In the genomic region with DNA sequence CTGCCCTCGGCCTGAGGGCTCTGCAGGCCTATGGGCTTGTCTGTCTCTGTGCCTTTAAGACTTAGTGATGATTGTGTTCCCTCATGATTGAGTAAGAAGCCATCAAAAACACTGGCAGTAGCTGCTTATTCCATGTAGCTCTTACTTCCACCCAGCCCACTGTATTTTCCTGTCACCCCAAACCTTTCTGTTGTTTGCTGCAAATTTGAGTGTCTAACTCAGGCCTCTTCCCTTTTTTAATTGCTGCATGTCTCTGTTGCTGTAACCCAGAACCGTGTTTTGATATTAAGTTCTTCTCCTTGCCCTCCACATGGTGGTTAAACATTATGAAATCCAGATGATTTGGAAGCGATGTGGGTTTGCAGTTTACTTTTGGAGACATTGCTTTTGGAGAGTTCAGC, we compare ENCODE assay signal across 11 mouse cellular contexts.
A peak's percentile ranks its signal among the peaks of the same experiment; 100 is the strongest.
DNase-seq lines count a peak whose midpoint lies in the region; ATAC-seq and TF ChIP-seq lines count a peak whose summit lies in the region.
"Had no signal": no experiment of that assay in that cellular context is flagged by ENCODE, and none has a peak within 500 bp of the region (broad histone marks: within the 10 kb centered on the region; RNA-seq: fewer than 3 reads in every experiment).

No protein-coding gene starts in this region.

- no peak overlapping the region for H3K4me3 ChIP-seq in limb, embryonic 12.5 days (replicated peaks)
- H3K4me3 ChIP-seq in limb, embryonic 10.5 days: no peak overlapping the region
- H3K4me3 ChIP-seq in embryonic facial prominence, embryonic 12.5 days: no peak overlapping the region
- no peak overlapping the region for H3K4me3 ChIP-seq in limb, embryonic 14.5 days (replicated peaks; ENCODE audit: low read length)
- H3K4me3 ChIP-seq in small intestine, adult 2 months (ENCODE audit: low read depth, low read length): no peak overlapping the region
- H3K4me3 ChIP-seq: forebrain, embryonic 15.5 days; hindbrain, embryonic 12.5 days had no signal

- 47% methylated on average over 3 of the region's 3 CpGs for WGBS in limb, embryonic 12.5 days
- WGBS in limb, embryonic 10.5 days: 76% methylated on average over 3 of the region's 3 CpGs
- WGBS in embryonic facial prominence, embryonic 12.5 days: 41% methylated on average over 3 of the region's 3 CpGs
- 29% methylated on average over 3 of the region's 3 CpGs for WGBS in limb, embryonic 14.5 days
- 34% methylated on average over 3 of the region's 3 CpGs for WGBS in small intestine, adult 2 months

- no peaks in the 10 kb centered on the region for H3K9me3 ChIP-seq in limb, embryonic 12.5 days
- H3K9me3 ChIP-seq in limb, embryonic 10.5 days (replicated peaks): no peaks in the 10 kb centered on the region
- no peaks in the 10 kb centered on the region for H3K9me3 ChIP-seq in embryonic facial prominence, embryonic 12.5 days
- H3K9me3 ChIP-seq in limb, embryonic 14.5 days (ENCODE audit: control insufficient read depth, low read length): no peaks in the 10 kb centered on the region
- H3K9me3 ChIP-seq: forebrain, embryonic 15.5 days; hindbrain, embryonic 12.5 days had no signal

- no peak for DNase-seq in limb, embryonic 10.5 days (ENCODE audit: low spot score)
- no peak for DNase-seq in limb, embryonic 14.5 days (ENCODE audit: low spot score)
- DNase-seq in right cerebral cortex, postnatal 36 days (ENCODE audit: low spot score in 2 of 2): no peak
- no peak for DNase-seq in thymus, postnatal 0 days (ENCODE audit: low spot score)
- no peak for DNase-seq in ovary, postnatal 10 days (ENCODE audit: low spot score)
- DNase-seq: cerebellum, postnatal 14 days had no signal

- no peak for TF ChIP-seq CTCF in small intestine, adult 2 months (IDR thresholded peaks at IDR 0.05; ENCODE audit: extremely low read depth, insufficient read length, insufficient replicate concordance, low read depth, low read length)

- H3K4me2 ChIP-seq in limb, embryonic 12.5 days: no peak overlapping the region
- H3K4me2 ChIP-seq in embryonic facial prominence, embryonic 12.5 days (replicated peaks): peak overlapping the region; percentile 28
- peak overlapping the region; percentile 17; the same call in 1 of the 2 replicates for H3K4me2 ChIP-seq in limb, embryonic 14.5 days (replicated peaks; ENCODE audit: low read depth, low read length, severe bottlenecking)
- H3K4me2 ChIP-seq: forebrain, embryonic 15.5 days; hindbrain, embryonic 12.5 days had no signal

- peaks cover 11% of the 10 kb centered on the region for H3K4me1 ChIP-seq in limb, embryonic 12.5 days (replicated peaks)
- H3K4me1 ChIP-seq in limb, embryonic 10.5 days: peaks cover 8% of the 10 kb centered on the region
- H3K4me1 ChIP-seq in embryonic facial prominence, embryonic 12.5 days: peaks cover 10% of the 10 kb centered on the region
- H3K4me1 ChIP-seq in limb, embryonic 14.5 days (ENCODE audit: control insufficient read depth, insufficient read depth, low read length): peaks cover 9% of the 10 kb centered on the region
- peaks cover 7% of the 10 kb centered on the region; the same call in 1 of the 2 replicates for H3K4me1 ChIP-seq in small intestine, adult 2 months (ENCODE audit: control insufficient read depth, insufficient read depth, insufficient read length, low read length)
- H3K4me1 ChIP-seq: forebrain, embryonic 15.5 days; hindbrain, embryonic 12.5 days had no signal

- H3K27ac ChIP-seq in limb, embryonic 12.5 days: peak overlapping the region; percentile 64
- no peak overlapping the region for H3K27ac ChIP-seq in limb, embryonic 10.5 days
- peak overlapping the region; percentile 60; the same call in 1 of the 2 replicates for H3K27ac ChIP-seq in embryonic facial prominence, embryonic 12.5 days
- H3K27ac ChIP-seq in limb, embryonic 14.5 days (replicated peaks; ENCODE audit: low read depth, low read length): peak overlapping the region; percentile 33; the same call in 1 of the 2 replicates
- peak overlapping the region; percentile 92 for H3K27ac ChIP-seq in small intestine, adult 2 months (ENCODE audit: insufficient read depth, low read depth, low read length)
- H3K27ac ChIP-seq: forebrain, embryonic 15.5 days; hindbrain, embryonic 12.5 days had no signal

- H3K9ac ChIP-seq in limb, embryonic 12.5 days (replicated peaks): no peak overlapping the region
- H3K9ac ChIP-seq in embryonic facial prominence, embryonic 12.5 days: no peak overlapping the region; the same call in 1 of the 2 replicates
- H3K9ac ChIP-seq in limb, embryonic 14.5 days (ENCODE audit: low read depth, low read length, severe bottlenecking): no peak overlapping the region
- H3K9ac ChIP-seq: forebrain, embryonic 15.5 days; hindbrain, embryonic 12.5 days had no signal

- ATAC-seq in limb, embryonic 12.5 days (ENCODE audit: insufficient number of reproducible peaks, insufficient read depth, low FRiP score, low TSS enrichment, low read depth): no peak
- ATAC-seq in embryonic facial prominence, embryonic 12.5 days (ENCODE audit: insufficient number of reproducible peaks, insufficient read depth, low FRiP score, low TSS enrichment): peak; percentile 47; the same call in 1 of the 2 replicates
- no peak for ATAC-seq in limb, embryonic 14.5 days (ENCODE audit: low FRiP score, low read depth)
- ATAC-seq: forebrain, embryonic 15.5 days had no signal

- H3K27me3 ChIP-seq in limb, embryonic 12.5 days: no peaks in the 10 kb centered on the region
- H3K27me3 ChIP-seq in limb, embryonic 10.5 days (ENCODE audit: low read depth, poor library complexity, severe bottlenecking): no peaks in the 10 kb centered on the region
- H3K27me3 ChIP-seq in embryonic facial prominence, embryonic 12.5 days: no peaks in the 10 kb centered on the region
- H3K27me3 ChIP-seq in limb, embryonic 14.5 days (ENCODE audit: control insufficient read depth, insufficient read depth, low read length): no peaks in the 10 kb centered on the region
- no peaks in the 10 kb centered on the region for H3K27me3 ChIP-seq in small intestine, adult 2 months (ENCODE audit: control insufficient read depth, insufficient read depth, low read length)
- H3K27me3 ChIP-seq: forebrain, embryonic 15.5 days; hindbrain, embryonic 12.5 days had no signal

- peaks cover 37% of the 10 kb centered on the region for H3K36me3 ChIP-seq in limb, embryonic 12.5 days
- H3K36me3 ChIP-seq in limb, embryonic 10.5 days: peaks cover 56% of the 10 kb centered on the region
- H3K36me3 ChIP-seq in embryonic facial prominence, embryonic 12.5 days: peaks cover 11% of the 10 kb centered on the region
- peaks cover 13% of the 10 kb centered on the region for H3K36me3 ChIP-seq in limb, embryonic 14.5 days (ENCODE audit: control insufficient read depth, insufficient read depth, low read length)
- peaks cover 20% of the 10 kb centered on the region for H3K36me3 ChIP-seq in small intestine, adult 2 months (ENCODE audit: control insufficient read depth, insufficient read depth, low read length)

- TF ChIP-seq POLR2A in limb, embryonic 14.5 days (IDR thresholded peaks at IDR 0.05; ENCODE audit: borderline replicate concordance, extremely low read depth, insufficient read depth, insufficient read length): no peak
- TF ChIP-seq POLR2A in small intestine, adult 2 months (IDR thresholded peaks at IDR 0.05; ENCODE audit: low read depth, low read length): no peak
